Mouse (Mus musculus): ENCODE measurements around the gene Fgd2.

The Fgd2 gene

GRCm38 (mm10) chr17:29428213-29428612 lies 67.5 kb downstream of the Fgd2 start:
- no peak for DNase-seq (ENCODE audit: low spot score)

GRCm38 (mm10) chr17:29428826-29429225 lies 68.1 kb downstream of the Fgd2 start:
- DNase-seq (ENCODE audit: low spot score): no peak
